Mouse (Mus musculus) ES-E14 (cell line): ENCODE results near the gene Dhx9.
"Not testable (repeated sequence)": the region's sequence is repeated elsewhere in the genome, so short reads cannot be mapped to it uniquely, and the experiment has no call there.

ENCODE experiments used
- CHD2 ChIP-seq: IDR thresholded peaks from 2 replicates; pipeline ENCODE4 v1.6.1; 2014; ENCODE audit warnings: mild to moderate bottlenecking, low read depth, low read length, inconsistent platforms
- HCFC1 ChIP-seq: IDR thresholded peaks from 2 replicates; pipeline ENCODE4 v1.6.1; 2012; ENCODE audit warnings: low read length, inconsistent platforms, borderline replicate concordance; ENCODE audit not compliant: insufficient read depth
- MAFK ChIP-seq: IDR thresholded peaks from 2 replicates; pipeline ENCODE4 v1.6.1; 2014; ENCODE audit warnings: mild to moderate bottlenecking, low read depth, low read length, inconsistent platforms; ENCODE audit not compliant: insufficient read depth
- ZC3H11A ChIP-seq: IDR thresholded peaks from 2 replicates; pipeline ENCODE4 v1.6.1; 2012; ENCODE audit warnings: low read depth, mild to moderate bottlenecking, inconsistent platforms, low read length, borderline replicate concordance

DNA sequence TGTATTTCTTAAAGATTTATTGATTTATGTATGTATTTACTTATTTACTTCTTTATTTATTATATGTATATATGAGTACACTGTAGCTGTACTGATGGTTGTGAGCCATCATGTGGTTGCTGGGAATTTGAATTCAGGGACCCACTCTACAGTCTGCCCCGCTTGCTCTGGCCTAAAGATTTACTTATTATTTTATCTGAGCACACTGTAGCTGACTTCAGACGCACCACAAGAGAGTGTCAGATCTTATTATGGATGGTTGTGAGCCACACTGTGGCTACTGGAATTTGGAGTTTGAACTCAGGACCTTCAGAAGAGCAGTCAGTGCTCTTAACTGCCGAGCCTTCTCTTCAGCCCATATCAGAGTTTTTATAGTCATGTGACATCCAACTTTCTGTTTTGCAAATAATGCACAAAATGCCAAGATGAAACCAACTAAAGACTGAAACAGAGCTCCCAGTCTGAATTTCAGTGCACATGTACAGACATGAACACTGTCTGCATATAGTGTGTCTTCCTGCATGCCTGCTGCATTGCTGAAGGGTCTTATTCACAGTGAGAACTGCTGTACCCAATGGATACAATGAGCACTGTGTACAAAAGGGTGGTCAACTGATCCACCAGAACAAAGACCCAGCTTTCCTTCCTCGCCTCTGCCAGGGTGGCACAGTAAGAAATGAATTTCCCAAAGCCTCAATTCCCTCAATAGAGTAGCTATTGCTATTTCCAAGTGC is 74.6 kb downstream of the Dhx9 start:
- not testable (repeated sequence) for TF ChIP-seq ZC3H11A, MAFK, HCFC1, CHD2
